Mouse (Mus musculus) intestine, embryonic 14.5 days (tissue): ENCODE results near the gene Bcat2. TPM values are rescaled to one million over a fixed set of nuclear protein-coding genes. Genes with fewer than 3 reads are reported as not detected.
A peak's percentile ranks its signal among the peaks of the same experiment; 100 is the strongest.

ENCODE experiments used
- ATAC-seq: fragments of 200-750 bp; cut with Nextera tagmentation; replicated peaks from 2 replicates; pipeline ENCODE4 v1.8.0; 2017; ENCODE audit warnings: low read depth, moderate number of reproducible peaks, moderate TSS enrichment, moderate library complexity; ENCODE audit not compliant: low FRiP score, low TSS enrichment
- DNase-seq: peaks from one replicate; pipeline ENCODE4 v3.0.0-alpha.2; 2018; ENCODE audit warnings: low spot score
- H3K27ac ChIP-seq: fragments of 300-500 bp; sonication (generic); 2 replicates; pipeline ENCODE4 v1.5.1; 2014; ENCODE audit warnings: low read depth, mild to moderate bottlenecking, control low read depth
- H3K27me3 ChIP-seq: fragments of 300-500 bp; sonication (generic); replicated peaks from 2 replicates; pipeline ENCODE4 v1.6.1; 2014; ENCODE audit warnings: low read length, control low read depth; ENCODE audit not compliant: control insufficient read depth, insufficient read depth
- H3K36me3 ChIP-seq: fragments of 300-500 bp; sonication (generic); 2 replicates; pipeline ENCODE4 v1.6.1; 2014; ENCODE audit warnings: low read length, control low read depth; ENCODE audit not compliant: control insufficient read depth, insufficient read depth
- H3K4me1 ChIP-seq: fragments of 300-500 bp; sonication (generic); replicated peaks from 2 replicates; pipeline ENCODE4 v1.6.1; 2014; ENCODE audit warnings: low read length, control low read depth, mixed read lengths; ENCODE audit not compliant: control insufficient read depth, insufficient read depth
- H3K4me2 ChIP-seq: fragments of 300-500 bp; sonication (generic); 2 replicates; pipeline ENCODE4 v1.6.1; 2014; ENCODE audit warnings: low read length
- H3K4me3 ChIP-seq: fragments of 300-500 bp; sonication (generic); 2 replicates; pipeline ENCODE4 v1.5.1; 2014; ENCODE audit warnings: low read depth, low read length, control low read depth, mixed read lengths
- H3K9ac ChIP-seq: fragments of 300-500 bp; sonication (generic); 2 replicates; pipeline ENCODE4 v1.6.1; 2014; ENCODE audit warnings: mild to moderate bottlenecking, low read length
- H3K9me3 ChIP-seq: fragments of 300-500 bp; sonication (generic); 2 replicates; pipeline ENCODE4 v1.6.1; 2016; ENCODE audit warnings: low read length, control low read depth; ENCODE audit not compliant: control insufficient read depth
- WGBS: fragments of 180-500 bp; shearing (Covaris S2); extraction: QIAGEN DNeasy Blood & Tissue Kit; methylation state at CpG from one replicate; pipeline ENCODE4 v1.1.7; 2014; 5-methylcytosine and 5-hydroxymethylcytosine counted together
- polyA plus RNA-seq: library from polyadenylated mRNA; unstranded; fragments of >200 nt; fragmentation: Nextera tagmentation; extraction: Ambion mirVana; gene quantifications from 2 replicates; pipeline ENCODE4 v1.2.1, GENCODE M21; 2014

Gene Bcat2
- polyA plus RNA-seq, 1 experiment from 2014 or later: 60.1 TPM

DNA sequence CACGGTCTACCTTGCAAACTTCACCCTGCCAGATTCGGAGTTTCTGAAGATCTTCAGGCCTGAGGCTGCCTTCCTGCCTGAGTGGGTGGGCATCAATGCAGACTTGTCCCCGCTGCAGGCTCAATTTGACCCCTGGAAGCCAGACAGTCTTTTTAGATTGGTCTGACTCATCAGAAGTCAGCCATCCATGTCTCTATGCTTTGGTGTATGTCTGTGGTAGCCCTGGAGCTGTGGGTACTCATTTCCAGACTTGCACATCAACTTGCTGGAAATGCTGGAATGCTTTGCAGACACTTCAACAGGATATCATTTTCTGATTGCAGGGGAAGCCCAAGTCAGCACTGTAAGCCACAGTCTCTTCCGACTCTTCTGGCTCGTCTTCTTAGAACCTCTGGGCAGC lies 49.6 kb downstream of the Bcat2 start:
- DNase-seq (no peak), ATAC-seq (no peak)
- Histone ChIP-seq H3K4me1 (no peaks in the 10 kb centered on the region), H3K27ac (no peak overlapping the region), H3K9me3 (no peaks in the 10 kb centered on the region), H3K9ac (no peak overlapping the region), H3K36me3 (no peaks in the 10 kb centered on the region), H3K4me2 (no peak overlapping the region), H3K4me3 (no peak overlapping the region), H3K27me3 (peaks cover 24% of the 10 kb centered on the region)
- WGBS: 89% methylated on average over 5 of the region's 5 CpGs

DNA sequence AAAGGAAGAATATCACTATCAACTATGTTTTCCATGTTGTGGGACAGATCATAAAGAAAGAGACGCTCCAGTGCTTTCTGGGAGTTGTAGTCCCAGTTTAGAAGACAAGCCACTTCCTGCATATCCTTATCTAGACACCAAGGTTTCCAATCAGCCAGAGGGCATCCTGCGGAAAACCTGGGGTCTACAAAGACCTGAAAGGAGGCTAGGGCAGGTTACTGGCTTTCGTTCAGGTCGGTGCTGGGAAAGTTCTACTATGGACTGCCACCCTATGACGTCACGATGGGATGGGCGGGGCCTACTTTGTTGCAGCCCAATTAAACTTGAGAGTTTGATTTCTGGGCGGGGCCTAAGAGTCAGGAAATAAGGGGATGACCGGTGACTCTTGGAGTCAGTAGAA lies 51.5 kb downstream of the Bcat2 start, which contains the start of gene Izumo1:
Gene Izumo1, plus strand, starts transcription at position 369 of the 400 bp plus-strand sequence.
- 29% methylated on average over 9 of the region's 9 CpGs for WGBS
- Histone ChIP-seq H3K4me1 (no peaks in the 10 kb centered on the region), H3K36me3 (no peaks in the 10 kb centered on the region), H3K27me3 (peaks cover 24% of the 10 kb centered on the region), H3K9ac (no peak within 1 kb of the TSS), H3K4me2 (no peak within 1 kb of the TSS), H3K9me3 (no peaks in the 10 kb centered on the region), H3K4me3 (no peak within 1 kb of the TSS), H3K27ac (no peak within 1 kb of the TSS)
- DNase-seq: no peak
- ATAC-seq: no peak

DNA sequence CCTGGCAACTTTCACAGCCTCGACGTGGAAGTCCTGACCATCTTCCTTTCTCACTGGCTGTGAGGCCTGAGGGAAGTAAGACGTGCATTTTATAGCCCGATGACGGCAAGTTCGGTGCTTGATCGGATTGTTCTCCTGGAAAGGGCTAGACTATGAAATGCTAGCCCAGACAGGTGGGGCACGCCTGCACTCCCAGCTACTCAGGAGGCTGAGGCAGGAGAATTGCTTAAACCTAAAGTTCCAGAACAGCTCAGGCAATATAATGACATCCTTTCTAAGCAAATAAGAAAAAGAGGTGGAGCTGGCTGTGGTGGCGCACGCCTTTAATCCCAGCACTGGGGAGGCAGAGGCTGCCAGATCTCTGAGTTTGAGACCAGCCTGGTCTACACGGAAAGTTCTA lies 53.6 kb downstream of the Bcat2 start:
- DNase-seq (no peak), ATAC-seq (no peak)
- H3K27ac ChIP-seq: no peak overlapping the region
- no peaks in the 10 kb centered on the region for H3K9me3 ChIP-seq
- H3K4me1 ChIP-seq: no peaks in the 10 kb centered on the region
- 94% methylated on average over 11 of the region's 11 CpGs for WGBS
- no peak overlapping the region for H3K4me3 ChIP-seq
- H3K9ac ChIP-seq: no peak overlapping the region
- H3K36me3 ChIP-seq: no peaks in the 10 kb centered on the region
- no peak overlapping the region for H3K4me2 ChIP-seq
- peaks cover 12% of the 10 kb centered on the region; the same call in 1 of the 2 replicates for H3K27me3 ChIP-seq

DNA sequence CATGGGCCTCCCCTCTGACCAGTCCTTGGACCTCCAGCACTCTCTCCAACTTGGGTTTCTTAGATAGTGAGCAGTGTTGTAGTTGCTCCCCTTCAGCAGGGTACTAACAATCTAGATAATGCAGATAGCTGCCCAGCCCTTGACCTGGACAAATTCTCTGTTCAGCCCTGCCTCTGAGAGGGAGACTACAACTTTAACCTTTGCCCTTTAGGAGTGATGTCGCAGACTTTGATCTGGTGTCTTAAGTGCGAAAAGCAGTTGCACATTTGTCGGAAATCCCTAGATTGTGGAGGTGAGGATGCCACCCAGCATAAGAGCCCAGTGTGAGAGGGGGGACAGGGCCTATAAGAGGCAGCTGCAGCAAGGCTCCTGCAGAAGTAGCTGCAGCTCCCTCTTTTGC lies 54.8 kb downstream of the Bcat2 start:
- no peaks in the 10 kb centered on the region for H3K36me3 ChIP-seq
- ATAC-seq (no peak), DNase-seq (no peak)
- no peaks in the 10 kb centered on the region for H3K4me1 ChIP-seq
- WGBS: 50% methylated on average over 3 of the region's 3 CpGs
- H3K27ac ChIP-seq: no peak overlapping the region
- no peaks in the 10 kb centered on the region for H3K9me3 ChIP-seq
- no peak overlapping the region for H3K9ac ChIP-seq
- H3K4me3 ChIP-seq: no peak overlapping the region
- 0 out of 2 replicates have a peak, but pooled peaks cover 7% of the 10 kb centered on the region for H3K27me3 ChIP-seq
- no peak overlapping the region for H3K4me2 ChIP-seq

DNA sequence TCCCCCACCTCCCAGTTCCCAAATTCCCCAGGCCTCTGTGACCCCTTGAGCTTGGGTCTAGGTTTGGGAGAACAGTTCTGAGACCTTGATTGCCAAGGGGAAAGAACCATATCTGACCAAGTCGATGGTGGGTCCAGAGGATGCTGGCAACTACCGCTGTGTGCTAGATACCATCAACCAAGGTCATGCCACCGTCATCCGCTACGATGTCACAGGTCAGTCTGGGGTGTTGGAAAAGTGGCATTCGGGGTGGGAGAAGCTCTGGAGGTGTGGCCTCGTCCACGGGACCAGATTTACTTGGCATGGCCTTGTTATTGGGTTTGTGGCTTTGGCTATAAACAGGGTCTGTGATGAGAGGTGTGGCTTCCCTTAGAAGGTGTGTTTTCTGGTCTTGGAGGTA lies 55.5 kb downstream of the Bcat2 start:
- no peaks in the 10 kb centered on the region for H3K9me3 ChIP-seq
- H3K27me3 ChIP-seq: 0 out of 2 replicates have a peak, but pooled peaks cover 7% of the 10 kb centered on the region
- H3K36me3 ChIP-seq: no peaks in the 10 kb centered on the region
- H3K4me1 ChIP-seq: no peaks in the 10 kb centered on the region
- no peak for ATAC-seq
- WGBS: 86% methylated on average over 8 of the region's 8 CpGs
- no peak overlapping the region for H3K4me3 ChIP-seq
- H3K4me2 ChIP-seq: no peak overlapping the region
- no peak overlapping the region for H3K27ac ChIP-seq
- no peak for DNase-seq
- no peak overlapping the region for H3K9ac ChIP-seq

DNA sequence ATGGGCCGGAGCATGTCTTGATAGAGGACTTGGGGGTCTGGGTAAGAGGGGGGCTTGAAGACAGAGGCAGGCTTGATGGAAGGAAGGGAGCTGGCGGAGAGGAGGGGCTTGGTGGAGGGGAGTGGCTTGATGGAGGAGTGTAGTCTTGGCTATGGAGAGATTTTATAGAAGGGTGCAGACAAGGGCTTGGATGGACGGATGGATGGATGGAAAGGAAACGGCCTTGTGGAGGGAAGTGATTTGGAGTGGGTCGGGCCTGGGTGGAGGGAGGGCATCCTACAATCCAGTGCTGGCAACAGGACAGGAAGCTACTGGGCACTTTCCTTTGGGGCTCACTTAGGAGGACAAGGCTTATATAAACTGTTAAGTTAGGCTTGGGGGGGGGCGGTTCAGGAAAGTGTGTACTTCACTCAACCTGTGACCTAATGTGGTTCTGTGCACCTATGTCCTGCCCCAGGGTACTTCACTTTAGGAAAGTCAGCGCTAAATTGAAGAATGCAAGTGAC lies 56.7 kb downstream of the Bcat2 start:
- Histone ChIP-seq H3K9ac (no peak overlapping the region), H3K27ac (no peak overlapping the region), H3K27me3 (0 out of 2 replicates have a peak, but pooled peaks cover 5% of the 10 kb centered on the region), H3K4me1 (no peaks in the 10 kb centered on the region), H3K4me2 (no peak overlapping the region), H3K4me3 (no peak overlapping the region), H3K36me3 (no peaks in the 10 kb centered on the region), H3K9me3 (no peaks in the 10 kb centered on the region)
- DNase-seq: no peak
- ATAC-seq: no peak
- WGBS: 90% methylated on average over 7 of the region's 7 CpGs

DNA sequence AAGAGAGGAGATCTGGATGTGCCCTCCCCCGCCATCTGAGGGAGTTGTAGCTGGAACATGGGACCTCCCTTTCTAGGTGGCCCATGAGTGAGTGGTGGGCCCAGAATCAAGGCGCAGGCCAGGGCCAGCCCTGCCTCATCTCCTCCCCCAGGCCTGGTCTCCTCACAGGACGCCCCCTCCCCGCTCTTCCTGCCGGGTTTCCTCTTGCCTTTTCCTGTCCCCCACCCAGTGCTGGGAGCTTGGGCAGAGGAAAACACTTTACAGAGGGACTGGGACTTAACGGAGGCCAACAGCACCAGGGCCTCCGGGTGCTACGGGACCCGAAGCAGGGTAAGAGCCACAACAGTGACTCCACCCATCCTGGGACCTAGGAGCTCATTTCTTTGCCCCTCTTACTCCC lies 57.3 kb downstream of the Bcat2 start, which contains the start of gene Rasip1:
Gene Rasip1, plus strand, starts transcription at position 228 of the 400 bp plus-strand sequence.
- 69% methylated on average over 9 of the region's 9 CpGs for WGBS
- Histone ChIP-seq H3K4me3 (peak within 1 kb of the TSS; percentile 51), H3K9ac (peak within 1 kb of the TSS; percentile 67), H3K27me3 (0 out of 2 replicates have a peak, but pooled peaks cover 5% of the 10 kb centered on the region), H3K27ac (peak within 1 kb of the TSS; percentile 64; the same call in 1 of the 2 replicates), H3K36me3 (no peaks in the 10 kb centered on the region), H3K4me2 (peak within 1 kb of the TSS; percentile 96), H3K9me3 (no peaks in the 10 kb centered on the region), H3K4me1 (no peaks in the 10 kb centered on the region)
- ATAC-seq: no peak
- DNase-seq: no peak

DNA sequence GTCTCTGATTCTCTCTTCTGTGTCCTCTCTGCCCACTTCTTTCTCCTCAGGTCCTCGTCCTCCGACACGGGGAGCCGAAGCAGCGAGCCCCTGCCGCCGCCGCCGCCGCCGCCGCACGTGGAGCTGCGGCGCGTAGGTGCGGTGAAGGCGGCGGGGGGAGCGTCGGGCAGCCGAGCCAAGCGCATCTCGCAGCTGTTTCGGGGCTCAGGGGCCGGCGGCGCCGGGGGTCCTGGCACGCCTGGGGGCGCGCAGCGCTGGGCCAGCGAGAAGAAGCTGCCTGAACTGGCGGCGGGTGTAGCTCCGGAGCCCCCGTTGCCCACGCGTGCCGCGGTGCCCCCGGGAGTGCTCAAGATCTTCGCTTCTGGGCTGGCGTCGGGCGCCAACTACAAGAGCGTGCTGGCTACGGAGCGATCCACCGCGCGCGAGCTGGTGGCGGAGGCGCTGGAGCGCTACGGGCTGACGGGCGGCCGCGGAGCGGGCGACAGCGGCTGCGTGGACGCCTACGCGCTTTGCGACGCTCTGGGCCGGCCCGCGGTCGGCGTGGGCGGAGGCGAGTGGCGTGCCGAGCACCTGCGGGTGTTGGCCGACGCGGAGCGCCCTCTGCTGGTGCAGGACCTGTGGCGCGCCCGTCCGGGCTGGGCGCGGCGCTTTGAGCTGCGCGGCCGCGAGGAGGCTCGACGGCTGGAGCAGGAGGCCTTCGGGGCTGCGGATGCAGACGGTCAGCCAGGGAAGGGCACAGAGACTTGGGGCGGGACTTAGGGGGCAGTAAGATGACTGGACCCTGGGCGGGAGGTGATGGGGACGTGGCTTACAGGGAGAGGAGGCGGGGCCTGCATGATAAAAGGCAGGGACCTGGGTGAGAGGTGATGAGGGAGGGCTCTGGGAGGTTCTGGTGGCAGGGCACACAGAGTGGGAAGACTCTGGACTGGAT lies 58.7 kb downstream of the Bcat2 start:
- H3K4me3 ChIP-seq: peak overlapping the region; percentile 51
- H3K36me3 ChIP-seq: no peaks in the 10 kb centered on the region
- no peaks in the 10 kb centered on the region for H3K4me1 ChIP-seq
- peak overlapping the region; percentile 96 for H3K4me2 ChIP-seq
- H3K27ac ChIP-seq: peak overlapping the region; percentile 64; the same call in 1 of the 2 replicates
- H3K27me3 ChIP-seq: 0 out of 2 replicates have a peak, but pooled peaks cover 7% of the 10 kb centered on the region
- ATAC-seq: peak; percentile 71
- no peaks in the 10 kb centered on the region for H3K9me3 ChIP-seq
- 1% methylated on average over 98 of the region's 105 CpGs for WGBS
- peak; percentile 91 for DNase-seq
- peak overlapping the region; percentile 67 for H3K9ac ChIP-seq
